Mouse (Mus musculus): Measurements from ENCODE around the gene Zfp866.

Gene Zfp866

GRCm38 (mm10) chr8:69790773-69791367, at the start of gene Zfp866, which contains the start of gene Atp13a1:
Gene Zfp866, minus strand, starts transcription at chr8:69791178.
Gene Atp13a1, plus strand, starts transcription at chr8:69791163.
- peak; percentile 92 for DNase-seq (ENCODE audit: low read depth, low spot score)

GRCm38 (mm10) chr8:69837057-69837682, 46.2 kb upstream of the Zfp866 start:
- no peak for DNase-seq (ENCODE audit: low read depth, low spot score)

- DNase-seq (ENCODE audit: low read depth, low spot score), result peak; percentile 90
Measured at GRCm38 (mm10) chr8:69832298-69832853, 41.4 kb upstream of the Zfp866 start, which contains the start of gene Pbx4. Gene Pbx4, plus strand, starts transcription at chr8:69832491.

GRCm38 (mm10) chr8:69826371-69826770, 35.4 kb upstream of the Zfp866 start:
- no peak for DNase-seq (ENCODE audit: low read depth, low spot score)

- DNase-seq (ENCODE audit: low read depth, low spot score), result peak; percentile 43
Measured at GRCm38 (mm10) chr8:69822386-69823191, 31.6 kb upstream of the Zfp866 start, which contains the start of gene Lpar2. Gene Lpar2, plus strand, starts transcription at chr8:69822429.

GRCm38 (mm10) chr8:69821971-69822385, 31.0 kb upstream of the Zfp866 start:
- peak; percentile 64 for DNase-seq (ENCODE audit: low read depth, low spot score)

GRCm38 (mm10) chr8:69820466-69820865, 29.5 kb upstream of the Zfp866 start:
- DNase-seq (ENCODE audit: low read depth, low spot score), result no peak

- DNase-seq (ENCODE audit: low read depth, low spot score), result no peak
Measured at GRCm38 (mm10) chr8:69815396-69815795, 24.4 kb upstream of the Zfp866 start.

- no peak for DNase-seq (ENCODE audit: low read depth, low spot score)
Measured at GRCm38 (mm10) chr8:69814881-69815280, 23.9 kb upstream of the Zfp866 start.

- no peak for DNase-seq (ENCODE audit: low read depth, low spot score)
Measured at GRCm38 (mm10) chr8:69809820-69810219, 18.8 kb upstream of the Zfp866 start.

GRCm38 (mm10) chr8:69808864-69809403, 18.0 kb upstream of the Zfp866 start:
- DNase-seq (ENCODE audit: low read depth, low spot score), result peak; percentile 56

GRCm38 (mm10) chr8:69808094-69808863, 17.3 kb upstream of the Zfp866 start, which contains the start of gene Gmip:
Gene Gmip, plus strand, starts transcription at chr8:69808679.
- DNase-seq (ENCODE audit: low read depth, low spot score), result peak; percentile 88

GRCm38 (mm10) chr8:69807236-69807635, 16.3 kb upstream of the Zfp866 start:
- DNase-seq (ENCODE audit: low read depth, low spot score), result no peak

GRCm38 (mm10) chr8:69805491-69805890, 14.5 kb upstream of the Zfp866 start:
- DNase-seq (ENCODE audit: low read depth, low spot score), result no peak

- no peak for DNase-seq (ENCODE audit: low read depth, low spot score)
Measured at GRCm38 (mm10) chr8:69805086-69805485, 14.1 kb upstream of the Zfp866 start.

- no peak for DNase-seq (ENCODE audit: low read depth, low spot score)
Measured at GRCm38 (mm10) chr8:69804537-69804936, 13.6 kb upstream of the Zfp866 start.

GRCm38 (mm10) chr8:69803366-69803765, 12.4 kb upstream of the Zfp866 start:
- no peak for DNase-seq (ENCODE audit: low read depth, low spot score)

- DNase-seq (ENCODE audit: low read depth, low spot score), result no peak
Measured at GRCm38 (mm10) chr8:69802216-69802615, 11.2 kb upstream of the Zfp866 start.

- DNase-seq (ENCODE audit: low read depth, low spot score), result no peak
Measured at GRCm38 (mm10) chr8:69801796-69802195, 10.8 kb upstream of the Zfp866 start.

- no peak for DNase-seq (ENCODE audit: low read depth, low spot score)
Measured at GRCm38 (mm10) chr8:69799946-69800345, 9.0 kb upstream of the Zfp866 start.

- no peak for DNase-seq (ENCODE audit: low read depth, low spot score)
Measured at GRCm38 (mm10) chr8:69799261-69799660, 8.3 kb upstream of the Zfp866 start.
